Mouse (Mus musculus) hindbrain, embryonic 13.5 days (tissue): ENCODE data around the gene Krt78. TPM values are rescaled to one million over a fixed set of nuclear protein-coding genes. Genes with fewer than 3 reads are reported as not detected.
"Not testable (repeated sequence)": the region's sequence is repeated elsewhere in the genome, so short reads cannot be mapped to it uniquely, and the experiment has no call there.

ENCODE experiments used
- ATAC-seq: fragments of 200-750 bp; cut with Nextera tagmentation; 2 replicates; pipeline ENCODE4 v1.8.0; 2017; ENCODE audit warnings: moderate TSS enrichment; ENCODE audit not compliant: low FRiP score
- H3K27ac ChIP-seq: fragments of 300-500 bp; sonication (generic); 2 replicates; pipeline ENCODE4 v1.5.1; 2015; ENCODE audit warnings: inconsistent platforms, mild to moderate bottlenecking, moderate library complexity
- H3K27me3 ChIP-seq: fragments of 300-500 bp; sonication (generic); 2 replicates; pipeline ENCODE4 v1.6.1; 2015; ENCODE audit warnings: mild to moderate bottlenecking, inconsistent platforms
- H3K36me3 ChIP-seq: fragments of 300-500 bp; sonication (generic); 2 replicates; pipeline ENCODE4 v1.6.1; 2015; ENCODE audit warnings: mild to moderate bottlenecking, inconsistent platforms
- H3K4me1 ChIP-seq: fragments of 300-500 bp; sonication (generic); replicated peaks from 2 replicates; pipeline ENCODE4 v1.6.1; 2015; ENCODE audit warnings: inconsistent platforms
- H3K4me2 ChIP-seq: fragments of 300-500 bp; sonication (generic); 2 replicates; pipeline ENCODE4 v1.6.1; 2015; ENCODE audit warnings: inconsistent platforms, mild to moderate bottlenecking, moderate library complexity
- H3K4me3 ChIP-seq: fragments of 300-500 bp; sonication (generic); 2 replicates; pipeline ENCODE4 v1.5.1; 2015; ENCODE audit warnings: mild to moderate bottlenecking, inconsistent platforms
- H3K9ac ChIP-seq: fragments of 300-500 bp; sonication (generic); 2 replicates; pipeline ENCODE4 v1.6.1; 2015; ENCODE audit warnings: mild to moderate bottlenecking, inconsistent platforms
- H3K9me3 ChIP-seq: fragments of 300-500 bp; sonication (generic); 2 replicates; pipeline ENCODE4 v1.6.1; 2016; ENCODE audit warnings: inconsistent platforms
- WGBS: fragments of 180-500 bp; shearing (Covaris S2); methylation state at CpG from one replicate; pipeline ENCODE4 v1.1.7; 2015; 5-methylcytosine and 5-hydroxymethylcytosine counted together
- polyA plus RNA-seq: library from polyadenylated mRNA; unstranded; fragments of >200 nt; fragmentation: Nextera tagmentation; extraction: Ambion mirVana; gene quantifications from 2 replicates; pipeline ENCODE4 v1.2.1, GENCODE M21; 2015

Krt78 gene
- polyA plus RNA-seq, result not detected in 2 replicates

DNA sequence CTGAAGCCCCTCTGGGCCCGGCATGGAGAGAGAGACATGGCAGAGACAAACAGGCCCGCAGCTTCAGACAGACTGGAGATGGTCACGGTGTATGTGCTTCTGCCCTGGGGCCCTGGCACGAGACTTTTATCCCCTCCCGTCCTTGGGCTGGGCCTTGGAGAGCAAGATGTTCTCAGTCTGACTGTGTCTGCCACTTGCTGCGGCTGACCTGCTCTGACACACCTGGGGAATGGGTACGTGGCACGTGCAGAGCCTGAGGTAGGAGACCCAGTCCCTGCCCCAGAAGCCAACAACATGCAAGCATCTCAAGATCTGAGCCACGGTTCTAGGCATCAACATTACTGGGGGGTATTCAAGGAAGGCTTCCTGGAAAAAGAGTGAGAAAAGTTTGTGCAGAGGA is at the start of gene Krt78:
TSS of gene Krt78 (minus strand) at position 101 of the 400 bp plus-strand sequence.
- Histone ChIP-seq H3K27me3 (no peaks in the 10 kb centered on the region), H3K27ac (no peak within 1 kb of the TSS), H3K9me3 (no peaks in the 10 kb centered on the region), H3K4me3 (no peak within 1 kb of the TSS), H3K4me1 (no peaks in the 10 kb centered on the region), H3K9ac (no peak within 1 kb of the TSS), H3K36me3 (no peaks in the 10 kb centered on the region), H3K4me2 (no peak within 1 kb of the TSS)
- no peak for ATAC-seq
- WGBS, result 90% methylated on average over 9 of the region's 9 CpGs

DNA sequence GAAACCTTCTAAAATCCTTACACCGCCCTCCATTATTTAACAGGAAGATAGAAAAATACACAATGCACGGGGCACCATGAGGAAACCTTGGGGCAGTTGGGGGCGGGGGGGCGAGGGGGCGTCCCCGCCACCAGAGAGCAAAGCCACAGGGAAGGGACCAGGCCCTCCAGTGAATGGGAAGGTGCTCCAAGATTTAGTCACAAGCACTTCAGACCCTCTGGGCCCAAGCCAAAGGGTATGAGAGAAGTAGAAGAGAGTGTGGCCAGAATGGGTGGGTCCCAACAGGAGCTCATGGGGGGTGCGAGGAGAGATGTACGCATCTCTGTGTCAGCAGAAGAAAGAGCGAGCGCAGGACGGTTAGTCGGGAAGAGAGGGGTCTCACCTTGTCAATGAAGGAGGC is 49.4 kb upstream of the Krt78 start:
- Histone ChIP-seq H3K9me3 (no peaks in the 10 kb centered on the region), H3K36me3 (no peaks in the 10 kb centered on the region), H3K4me3 (peak overlapping the region; percentile 23), H3K27ac (no peak overlapping the region), H3K4me2 (peak overlapping the region; percentile 49), H3K9ac (no peak overlapping the region), H3K27me3 (peaks cover 72% of the 10 kb centered on the region), H3K4me1 (peaks cover 41% of the 10 kb centered on the region)
- ATAC-seq, result no peak
- 8% methylated on average over 12 of the region's 12 CpGs for WGBS

DNA sequence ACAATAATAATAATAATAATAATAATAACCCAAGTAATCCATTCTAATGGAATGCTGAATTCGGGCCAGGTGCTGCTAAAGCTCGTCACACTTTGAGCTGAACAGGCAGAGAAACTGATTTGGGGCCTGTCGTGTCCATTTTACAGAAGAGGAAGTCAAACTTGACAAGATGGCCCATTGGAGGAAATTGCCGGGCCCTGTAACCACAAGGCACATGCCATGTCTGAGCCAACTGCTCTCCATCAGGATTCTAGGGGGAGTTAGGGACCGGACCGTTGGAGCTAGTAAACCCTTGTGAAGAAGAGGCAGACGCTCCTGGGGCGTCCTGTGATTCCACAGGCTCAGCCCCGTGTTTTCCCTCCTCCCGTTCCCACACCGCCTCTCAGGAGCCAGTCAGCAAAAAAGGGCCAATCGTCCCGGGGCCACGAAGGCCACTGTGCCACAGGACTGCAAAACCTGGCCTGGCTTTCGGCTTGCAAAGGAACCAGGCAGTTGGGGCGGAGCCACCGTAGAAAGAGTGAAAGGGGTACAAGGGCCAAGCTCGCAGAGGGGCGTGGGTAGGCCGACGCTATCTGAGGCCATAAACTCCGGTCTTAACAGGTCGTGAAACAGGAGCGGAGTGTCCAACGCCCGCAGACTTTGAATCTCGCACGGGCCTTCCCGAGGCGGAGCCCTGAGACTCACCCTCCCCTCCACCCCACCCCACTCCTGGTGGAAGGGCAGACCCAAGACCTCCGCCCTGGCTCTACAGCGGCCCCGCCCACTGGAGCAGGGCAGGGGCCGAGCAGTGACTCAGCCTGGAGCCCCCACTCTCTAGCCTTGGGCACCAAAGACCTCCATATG is 48.8 kb upstream of the Krt78 start:
- Histone ChIP-seq H3K27me3 (peaks cover 78% of the 10 kb centered on the region), H3K36me3 (no peaks in the 10 kb centered on the region), H3K4me3 (peak overlapping the region; percentile 23), H3K9ac (peak overlapping the region; percentile 24; the same call in 1 of the 2 replicates), H3K27ac (no peak overlapping the region), H3K4me2 (peak overlapping the region; percentile 49), H3K4me1 (peaks cover 35% of the 10 kb centered on the region), H3K9me3 (no peaks in the 10 kb centered on the region)
- WGBS, result 3% methylated on average over 34 of the region's 34 CpGs
- ATAC-seq, result peak; percentile 38; the same call in 1 of the 2 replicates

DNA sequence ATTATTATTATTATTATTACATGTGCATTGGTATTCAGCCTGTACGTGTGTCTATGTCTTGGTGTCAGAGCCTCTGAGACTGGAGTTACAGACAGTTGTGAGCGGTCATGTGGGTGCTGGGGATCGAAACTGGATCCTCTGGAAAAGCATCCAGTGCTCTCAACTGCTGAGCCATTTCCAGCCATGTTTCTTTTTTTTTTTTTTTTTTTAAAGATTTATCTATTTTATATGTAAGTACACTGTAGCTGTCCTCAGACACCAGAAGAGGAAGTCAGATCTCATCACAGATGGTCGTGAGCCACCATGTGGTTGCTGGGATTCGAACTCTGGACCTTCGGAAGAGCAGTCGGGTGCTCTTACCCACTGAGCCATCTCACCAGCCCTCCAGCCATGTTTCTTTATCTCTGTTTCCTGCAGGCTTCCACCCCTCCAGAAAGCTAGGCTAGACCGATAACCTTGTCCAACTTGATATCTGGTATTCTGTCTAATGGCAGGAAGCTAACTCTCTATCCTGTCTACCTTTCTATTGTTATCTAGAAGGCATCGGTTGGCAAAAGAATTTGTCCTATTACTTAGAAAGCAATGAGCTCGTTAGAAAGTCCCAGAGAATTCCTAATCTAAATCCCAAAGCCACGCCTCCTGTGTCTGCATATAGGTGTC is 45.7 kb upstream of the Krt78 start:
- no peak overlapping the region for H3K9ac ChIP-seq
- peaks cover 10% of the 10 kb centered on the region for H3K4me1 ChIP-seq
- 87% methylated on average over 11 of the region's 11 CpGs for WGBS
- no peak overlapping the region for H3K4me2 ChIP-seq
- H3K27ac ChIP-seq, result no peak overlapping the region
- H3K9me3 ChIP-seq, result no peaks in the 10 kb centered on the region
- ATAC-seq, result no peak
- H3K27me3 ChIP-seq, result peaks cover 65% of the 10 kb centered on the region
- no peak overlapping the region for H3K4me3 ChIP-seq
- no peaks in the 10 kb centered on the region for H3K36me3 ChIP-seq

DNA sequence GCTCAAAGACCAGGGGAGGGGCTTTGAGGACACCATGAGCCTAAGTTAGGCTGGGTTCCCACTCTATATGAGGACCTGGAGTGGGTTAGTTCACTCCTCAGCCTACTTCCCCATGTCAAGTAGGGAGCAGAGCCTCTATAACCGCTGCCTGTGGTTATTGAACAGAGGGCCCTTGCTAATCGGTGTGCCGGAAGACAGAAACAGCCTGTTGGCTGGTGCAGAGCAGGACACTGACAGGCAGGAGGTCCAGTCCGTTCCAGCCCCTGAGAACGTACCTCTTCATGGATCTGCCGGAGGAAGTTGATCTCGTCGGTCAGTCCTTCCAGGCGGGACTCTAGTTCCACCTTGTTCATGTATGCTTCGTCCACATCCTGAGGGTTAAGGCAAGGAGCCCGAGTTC is 45.1 kb upstream of the Krt78 start:
- no peak overlapping the region for H3K4me3 ChIP-seq
- no peak overlapping the region for H3K4me2 ChIP-seq
- 90% methylated on average over 11 of the region's 11 CpGs for WGBS
- H3K27ac ChIP-seq, result no peak overlapping the region
- peaks cover 10% of the 10 kb centered on the region for H3K4me1 ChIP-seq
- H3K9ac ChIP-seq, result no peak overlapping the region
- no peaks in the 10 kb centered on the region for H3K9me3 ChIP-seq
- H3K27me3 ChIP-seq, result peaks cover 62% of the 10 kb centered on the region
- ATAC-seq, result no peak
- no peaks in the 10 kb centered on the region for H3K36me3 ChIP-seq

DNA sequence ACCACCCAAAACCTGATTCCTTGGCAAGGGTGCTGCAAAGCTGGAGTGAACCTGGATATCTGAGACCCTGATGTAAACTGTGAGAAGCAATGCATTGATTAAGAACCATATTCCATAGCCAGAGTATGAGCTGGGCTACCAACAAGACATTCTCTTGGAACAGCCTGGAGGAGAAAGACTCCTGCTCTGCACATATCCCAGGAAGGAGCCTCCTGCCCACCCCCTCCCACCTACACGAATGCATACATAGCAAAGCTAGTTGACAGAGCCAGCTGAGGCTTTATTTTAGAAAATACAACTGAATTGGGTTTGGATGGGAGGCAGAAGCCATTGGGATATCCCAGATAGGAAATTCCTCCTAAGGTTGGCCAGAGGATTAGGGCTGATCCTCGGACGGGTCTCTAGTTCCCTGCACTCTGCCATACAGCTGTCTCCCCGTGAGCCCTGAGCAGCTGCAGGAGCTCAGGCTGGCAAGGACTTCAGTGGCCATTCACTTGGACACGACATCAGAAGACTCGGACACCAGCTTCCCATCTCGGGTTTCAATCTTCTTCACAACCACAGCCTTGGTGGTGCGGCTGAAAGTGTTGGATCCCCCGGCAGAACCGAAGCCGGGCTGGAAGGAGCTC is 42.5 kb upstream of the Krt78 start:
- H3K27ac ChIP-seq, H3K4me2 ChIP-seq, H3K4me3 ChIP-seq, H3K9ac ChIP-seq, H3K4me1 ChIP-seq, H3K36me3 ChIP-seq, ATAC-seq, H3K9me3 ChIP-seq: not testable (repeated sequence)
- 92% methylated on average over 11 of the region's 11 CpGs for WGBS
- peaks cover 50% of the 10 kb centered on the region for H3K27me3 ChIP-seq

DNA sequence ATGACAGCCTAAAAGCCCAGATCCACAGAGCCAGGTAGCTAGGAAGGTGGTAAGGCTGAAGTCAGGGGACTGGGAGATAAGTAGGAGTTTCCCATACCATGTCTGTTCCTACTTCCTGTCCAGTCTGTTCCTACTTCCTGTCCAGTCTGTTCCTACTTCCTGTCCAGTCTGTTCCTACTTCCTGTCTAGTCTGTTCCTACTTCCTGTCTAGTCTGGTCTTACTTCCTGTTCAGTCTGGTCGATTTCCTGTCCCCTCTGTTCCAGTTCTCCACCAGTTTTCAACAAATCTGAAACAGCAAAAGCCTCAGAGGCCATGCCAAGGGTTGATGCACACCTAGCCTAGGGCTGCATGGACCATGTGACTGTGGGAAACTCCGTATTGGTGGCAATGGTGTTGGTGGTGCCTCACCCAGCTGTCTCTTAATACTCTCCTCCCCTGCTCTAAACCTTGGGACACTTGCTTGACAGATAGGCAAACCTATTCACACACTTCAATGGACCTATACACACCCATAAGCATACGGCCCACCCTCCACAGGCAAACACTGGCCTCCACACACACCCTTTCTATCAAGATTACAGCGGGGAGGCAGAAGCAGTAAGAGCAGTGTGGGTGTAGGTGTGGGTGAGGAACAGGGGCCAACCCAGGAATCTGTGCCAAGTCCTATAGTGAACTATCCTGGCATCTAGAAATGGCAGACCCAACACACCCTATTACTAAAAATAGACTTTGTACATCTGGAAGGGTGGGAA is 41.6 kb upstream of the Krt78 start:
- Histone ChIP-seq H3K27ac (no peak overlapping the region), H3K4me2 (no peak overlapping the region), H3K9ac (no peak overlapping the region), H3K36me3 (no peaks in the 10 kb centered on the region), H3K4me3 (no peak overlapping the region), H3K4me1 (no peaks in the 10 kb centered on the region), H3K27me3 (peaks cover 50% of the 10 kb centered on the region), H3K9me3 (no peaks in the 10 kb centered on the region)
- no peak for ATAC-seq
- 86% methylated on average over 4 of the region's 4 CpGs for WGBS

DNA sequence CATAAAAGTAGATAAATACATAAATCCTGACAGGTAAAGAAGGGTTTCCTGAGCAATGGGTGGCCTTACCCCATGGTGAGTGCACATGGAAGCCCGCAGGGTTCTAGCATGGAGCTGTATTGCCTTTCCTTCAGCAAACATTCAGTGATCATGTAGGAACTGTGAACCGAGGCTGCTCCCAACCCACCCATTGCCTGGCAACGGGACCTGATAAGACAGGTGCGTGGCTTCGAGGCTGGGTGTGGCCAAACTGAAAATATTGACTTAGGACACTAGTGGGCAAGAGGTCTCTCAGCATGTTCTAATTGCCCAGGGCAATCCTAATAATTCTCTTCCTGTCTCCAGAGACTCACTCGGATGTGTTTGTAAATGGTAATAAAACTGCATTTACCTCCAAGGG is 40.3 kb upstream of the Krt78 start:
- no peak overlapping the region for H3K4me3 ChIP-seq
- no peaks in the 10 kb centered on the region for H3K4me1 ChIP-seq
- WGBS, result 94% methylated on average over 6 of the region's 6 CpGs
- no peak for ATAC-seq
- no peaks in the 10 kb centered on the region for H3K9me3 ChIP-seq
- H3K9ac ChIP-seq, result no peak overlapping the region
- no peak overlapping the region for H3K27ac ChIP-seq
- no peaks in the 10 kb centered on the region for H3K36me3 ChIP-seq
- no peak overlapping the region for H3K4me2 ChIP-seq
- H3K27me3 ChIP-seq, result peaks cover 44% of the 10 kb centered on the region

DNA sequence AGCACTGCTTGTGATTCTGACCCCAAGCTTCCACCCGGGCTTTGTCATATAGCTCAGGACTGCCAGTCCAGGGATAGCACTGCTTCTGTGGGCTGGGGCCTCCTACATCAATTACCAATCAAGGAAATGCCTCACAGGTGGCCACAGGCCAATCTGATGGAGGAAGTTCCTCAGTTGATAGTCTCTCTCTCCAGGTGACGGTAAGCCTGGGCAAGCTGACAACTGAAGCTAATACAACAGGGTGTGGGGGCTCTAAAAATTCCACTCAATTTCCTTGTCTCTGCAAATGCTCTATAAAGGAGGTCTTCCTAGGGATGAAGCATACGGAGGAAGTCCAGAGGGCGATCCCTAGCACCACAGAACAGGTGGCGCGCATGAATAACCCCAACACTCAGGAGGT is 36.9 kb upstream of the Krt78 start:
- no peak overlapping the region for H3K4me3 ChIP-seq
- H3K27me3 ChIP-seq, result peaks cover 34% of the 10 kb centered on the region
- no peak for ATAC-seq
- peaks cover 3% of the 10 kb centered on the region; the same call in 1 of the 2 replicates for H3K4me1 ChIP-seq
- H3K4me2 ChIP-seq, result no peak overlapping the region
- H3K9ac ChIP-seq, result no peak overlapping the region
- H3K36me3 ChIP-seq, result no peaks in the 10 kb centered on the region
- H3K9me3 ChIP-seq, result no peaks in the 10 kb centered on the region
- WGBS, result 90% methylated on average over 6 of the region's 6 CpGs
- no peak overlapping the region for H3K27ac ChIP-seq

DNA sequence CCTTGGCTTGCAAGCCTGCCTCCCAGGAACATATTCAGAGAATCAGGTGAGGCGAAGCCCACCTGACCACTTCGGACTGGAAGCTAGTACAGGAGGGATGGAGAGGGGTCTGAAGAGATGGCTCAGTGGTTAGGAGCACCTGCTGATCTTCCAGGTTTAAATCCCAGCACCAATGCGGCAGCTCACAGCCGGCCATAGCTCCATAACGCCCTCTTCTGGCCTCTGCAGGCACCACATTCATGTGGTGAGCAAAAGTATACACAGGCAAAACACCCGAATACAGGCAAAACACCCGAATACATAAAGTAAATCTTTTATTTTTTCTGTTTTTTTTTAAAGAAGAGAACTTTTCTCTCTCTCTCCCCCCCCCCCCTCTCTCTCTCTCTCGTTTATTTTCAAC is 34.6 kb upstream of the Krt78 start:
- Histone ChIP-seq H3K9ac (no peak overlapping the region), H3K4me3 (no peak overlapping the region), H3K4me2 (no peak overlapping the region), H3K36me3 (no peaks in the 10 kb centered on the region), H3K9me3 (no peaks in the 10 kb centered on the region), H3K4me1 (peaks cover 6% of the 10 kb centered on the region; the same call in 1 of the 2 replicates), H3K27ac (no peak overlapping the region), H3K27me3 (peaks cover 30% of the 10 kb centered on the region)
- no peak for ATAC-seq
- WGBS, result 65% methylated on average over 8 of the region's 8 CpGs

DNA sequence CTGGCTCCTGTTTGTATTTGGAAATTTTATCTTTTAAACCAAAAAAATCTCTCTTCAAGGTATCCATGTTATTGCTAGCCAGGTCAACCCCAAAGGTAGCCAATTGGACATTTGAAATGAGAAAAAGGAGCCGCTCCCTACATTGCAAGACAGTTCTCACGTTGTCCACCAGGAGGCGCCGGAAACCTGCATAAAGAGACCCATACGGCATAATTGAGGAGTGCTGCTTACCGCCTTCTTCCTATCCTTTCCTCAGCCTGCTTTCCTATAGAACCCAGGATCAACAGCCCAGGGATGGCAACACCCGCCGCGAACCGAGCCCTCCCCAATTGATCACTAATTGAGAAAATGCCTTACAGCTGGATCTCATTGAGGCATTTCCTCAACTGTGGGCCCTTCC is 34.0 kb upstream of the Krt78 start:
- Histone ChIP-seq H3K27ac (no peak overlapping the region), H3K4me2 (no peak overlapping the region), H3K36me3 (no peaks in the 10 kb centered on the region), H3K9ac (no peak overlapping the region), H3K4me3 (no peak overlapping the region), H3K4me1 (peaks cover 8% of the 10 kb centered on the region; the same call in 1 of the 2 replicates), H3K9me3 (no peaks in the 10 kb centered on the region), H3K27me3 (peaks cover 30% of the 10 kb centered on the region)
- ATAC-seq, result no peak
- WGBS, result under 1% methylated on average over 10 of the region's 10 CpGs

DNA sequence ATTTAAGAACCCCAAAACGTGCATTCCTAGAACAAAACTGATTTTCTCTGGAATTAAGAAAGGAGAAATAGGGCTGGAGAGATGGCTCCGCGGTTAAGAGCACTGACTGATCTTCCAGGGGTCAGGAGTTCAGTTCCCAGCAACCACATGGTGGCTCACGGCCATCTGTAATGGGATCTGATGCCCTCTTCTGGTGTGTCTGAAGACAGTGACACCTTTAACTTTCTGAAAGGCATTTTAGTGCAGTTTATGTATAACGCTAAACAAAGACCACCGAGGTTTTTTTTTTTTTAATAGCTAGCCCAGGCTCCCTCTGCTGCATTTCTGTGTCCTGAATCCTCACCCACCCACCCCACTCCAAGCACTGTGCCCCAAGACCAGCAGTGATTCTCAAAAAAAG is 30.7 kb upstream of the Krt78 start:
- peaks cover 9% of the 10 kb centered on the region for H3K27me3 ChIP-seq
- WGBS, result 22% methylated on average over 6 of the region's 6 CpGs
- H3K9ac ChIP-seq, result 0 out of 2 replicates have a peak overlapping the region, but pooled peaks have one; percentile 49
- H3K36me3 ChIP-seq, result no peaks in the 10 kb centered on the region
- no peak for ATAC-seq
- H3K27ac ChIP-seq, result no peak overlapping the region
- peak overlapping the region; percentile 50; the same call in 1 of the 2 replicates for H3K4me2 ChIP-seq
- H3K9me3 ChIP-seq, result no peaks in the 10 kb centered on the region
- H3K4me1 ChIP-seq, result peaks cover 8% of the 10 kb centered on the region; the same call in 1 of the 2 replicates
- H3K4me3 ChIP-seq, result no peak overlapping the region
